Mouse (Mus musculus) ovary, postnatal 14 days (tissue): ENCODE measurements at regions not wholly inside any gene's neighbourhood (a gene's known extent, or its start where the extent isn't known, plus 50 kb on each side); places are given as distances from the start of the nearest gene placed in this dataset.
A peak's percentile ranks its signal among the peaks of the same experiment; 100 is the strongest.
"Not testable (repeated sequence)": the region's sequence is repeated elsewhere in the genome, so short reads cannot be mapped to it uniquely, and the experiment has no call there.

Experiments used
- DNase-seq: peaks from one replicate; pipeline ENCODE4 v3.0.0; 2022; ENCODE audit warnings: low spot score

- DNase-seq: no peak
Observed at GRCm38 (mm10) chr13:18651658-18652057, 65.4 kb upstream of the Vps41 start.

GRCm38 (mm10) chr13:18614763-18615616, 102.1 kb upstream of the Vps41 start:
- no peak for DNase-seq

- DNase-seq: no peak
Observed at GRCm38 (mm10) chr13:18580718-18581550, 136.2 kb upstream of the Vps41 start.

- no peak for DNase-seq
Observed at GRCm38 (mm10) chr13:18576016-18576415, 141.1 kb upstream of the Vps41 start.

- DNase-seq: no peak
Observed at GRCm38 (mm10) chr13:18575599-18575998, 141.5 kb upstream of the Vps41 start.

- not testable (repeated sequence) for DNase-seq
Observed at GRCm38 (mm10) chr13:18542032-18542431, 144.5 kb upstream of the Pou6f2 start.

- DNase-seq: peak; percentile 2
Observed at GRCm38 (mm10) chr13:18530509-18530908, 133.0 kb upstream of the Pou6f2 start.

- no peak for DNase-seq
Observed at GRCm38 (mm10) chr13:18498159-18498558, 100.7 kb upstream of the Pou6f2 start.

- no peak for DNase-seq
Observed at GRCm38 (mm10) chr13:18497582-18498157, 100.2 kb upstream of the Pou6f2 start.

- DNase-seq: no peak
Observed at GRCm38 (mm10) chr13:18495021-18495811, 97.7 kb upstream of the Pou6f2 start.

GRCm38 (mm10) chr13:18485785-18486184, 88.3 kb upstream of the Pou6f2 start:
- not testable (repeated sequence) for DNase-seq

GRCm38 (mm10) chr13:18485080-18485479, 87.6 kb upstream of the Pou6f2 start:
- no peak for DNase-seq

- DNase-seq: no peak
Observed at GRCm38 (mm10) chr13:18476311-18476710, 78.8 kb upstream of the Pou6f2 start.

- no peak for DNase-seq
Observed at GRCm38 (mm10) chr13:18471534-18471933, 74.0 kb upstream of the Pou6f2 start.

GRCm38 (mm10) chr13:18465921-18466320, 68.4 kb upstream of the Pou6f2 start:
- DNase-seq: no peak

GRCm38 (mm10) chr13:18462221-18462620, 64.7 kb upstream of the Pou6f2 start:
- DNase-seq: no peak

- DNase-seq: no peak
Observed at GRCm38 (mm10) chr13:18457337-18458236, 60.1 kb upstream of the Pou6f2 start.
